Mouse (Mus musculus) lung, postnatal 10 days (tissue): Measurements from ENCODE around the gene Mindy4b-ps.

Source experiments
- DNase-seq: peaks from one replicate; pipeline ENCODE4 v3.0.0; 2021

The Mindy4b-ps gene

GRCm38 (mm10) chr3:58784219-58785092 lies 37.7 kb downstream of the Mindy4b-ps start:
- peak; percentile 34 for DNase-seq

- DNase-seq: peak; percentile 4
These were observed 38.4 kb downstream of the Mindy4b-ps start for GRCm38 (mm10) chr3:58783602-58784218.

GRCm38 (mm10) chr3:58756429-58756828 lies 65.7 kb downstream of the Mindy4b-ps start:
- no peak for DNase-seq

- no peak for DNase-seq
These were observed 66.3 kb downstream of the Mindy4b-ps start for GRCm38 (mm10) chr3:58755769-58756168.

GRCm38 (mm10) chr3:58754361-58754760 lies 67.8 kb downstream of the Mindy4b-ps start:
- no peak for DNase-seq

- DNase-seq: no peak
These were observed 70.1 kb downstream of the Mindy4b-ps start for GRCm38 (mm10) chr3:58751818-58752620.

- DNase-seq: no peak
These were observed 73.4 kb downstream of the Mindy4b-ps start for GRCm38 (mm10) chr3:58748724-58749123.

GRCm38 (mm10) chr3:58747924-58748323 lies 74.2 kb downstream of the Mindy4b-ps start:
- no peak for DNase-seq

GRCm38 (mm10) chr3:58739536-58739935 lies 82.6 kb downstream of the Mindy4b-ps start:
- DNase-seq: no peak
